29 mouse cellular contexts compared by ENCODE assay signal in genomic region chr4:53848308-53848707, GRCm38 (mm10).
"Had no signal": no experiment of that assay in that cellular context is flagged by ENCODE, and none has a peak within 500 bp of the region (broad histone marks: within the 10 kb centered on the region; RNA-seq: fewer than 3 reads in every experiment).

No protein-coding gene starts in this region.

- H3K9ac ChIP-seq: limb, embryonic 12.5 days; limb, embryonic 13.5 days; limb, embryonic 15.5 days; liver, embryonic 12.5 days; liver, embryonic 13.5 days; liver, embryonic 14.5 days; liver, embryonic 15.5 days; liver, postnatal 0 days; lung, embryonic 14.5 days; lung, embryonic 15.5 days; midbrain, embryonic 12.5 days; midbrain, embryonic 15.5 days had no signal

- ATAC-seq: liver, embryonic 12.5 days; liver, postnatal 0 days; lung, postnatal 0 days; midbrain, embryonic 15.5 days; midbrain, embryonic 16.5 days had no signal

- DNase-seq: left cerebral cortex, postnatal 4 days; liver; liver, embryonic 13.5 days; liver, postnatal 0 days; lung, adult 18-20 months; lung, adult 2 months; lung, embryonic 14.5 days; lung, postnatal 10 days; lung, postnatal 14 days; lung, postnatal 4 days; midbrain, embryonic 14.5 days had no signal

- H3K9me3 ChIP-seq: limb, embryonic 10.5 days; limb, embryonic 12.5 days; limb, embryonic 13.5 days; limb, embryonic 15.5 days; liver, embryonic 12.5 days; liver, embryonic 13.5 days; liver, embryonic 15.5 days; lung, embryonic 15.5 days; megakaryocyte, embryonic 14.5 days; midbrain, embryonic 10.5 days; midbrain, embryonic 12.5 days; midbrain, embryonic 15.5 days had no signal

- H3K4me2 ChIP-seq: limb, embryonic 12.5 days; limb, embryonic 13.5 days; limb, embryonic 15.5 days; liver, embryonic 11.5 days; liver, embryonic 12.5 days; liver, embryonic 13.5 days; liver, embryonic 15.5 days; lung, embryonic 14.5 days; lung, embryonic 15.5 days; midbrain, embryonic 11.5 days; midbrain, embryonic 12.5 days; midbrain, embryonic 15.5 days had no signal

- H3K4me1 ChIP-seq: limb, embryonic 10.5 days; limb, embryonic 12.5 days; limb, embryonic 13.5 days; limb, embryonic 15.5 days; liver, embryonic 12.5 days; liver, embryonic 13.5 days; liver, embryonic 15.5 days; lung, embryonic 15.5 days had no signal

- H3K27me3 ChIP-seq: limb, embryonic 12.5 days; limb, embryonic 13.5 days; limb, embryonic 15.5 days; liver, embryonic 12.5 days; liver, embryonic 13.5 days; liver, embryonic 15.5 days; lung, embryonic 15.5 days; megakaryocyte, embryonic 14.5 days; midbrain, embryonic 12.5 days; midbrain, embryonic 15.5 days had no signal

- H3K36me3 ChIP-seq: liver, embryonic 12.5 days; liver, embryonic 13.5 days; midbrain, embryonic 15.5 days had no signal

- H3K27ac ChIP-seq: limb, embryonic 10.5 days; limb, embryonic 12.5 days; limb, embryonic 13.5 days; limb, embryonic 15.5 days; liver, embryonic 12.5 days; liver, embryonic 13.5 days; liver, embryonic 14.5 days; liver, embryonic 15.5 days; lung, embryonic 15.5 days; macrophage; midbrain, embryonic 10.5 days; midbrain, embryonic 12.5 days; midbrain, embryonic 15.5 days had no signal

- H3K4me3 ChIP-seq: limb, embryonic 10.5 days; limb, embryonic 12.5 days; limb, embryonic 13.5 days; limb, embryonic 15.5 days; liver, embryonic 12.5 days; liver, embryonic 13.5 days; liver, embryonic 15.5 days; lung, embryonic 15.5 days; megakaryocyte, embryonic 14.5 days; midbrain, embryonic 10.5 days; midbrain, embryonic 12.5 days; midbrain, embryonic 15.5 days; myocyte had no signal
